Comparison of ENCODE assay signal across 12 mouse cellular contexts in the genomic region with DNA sequence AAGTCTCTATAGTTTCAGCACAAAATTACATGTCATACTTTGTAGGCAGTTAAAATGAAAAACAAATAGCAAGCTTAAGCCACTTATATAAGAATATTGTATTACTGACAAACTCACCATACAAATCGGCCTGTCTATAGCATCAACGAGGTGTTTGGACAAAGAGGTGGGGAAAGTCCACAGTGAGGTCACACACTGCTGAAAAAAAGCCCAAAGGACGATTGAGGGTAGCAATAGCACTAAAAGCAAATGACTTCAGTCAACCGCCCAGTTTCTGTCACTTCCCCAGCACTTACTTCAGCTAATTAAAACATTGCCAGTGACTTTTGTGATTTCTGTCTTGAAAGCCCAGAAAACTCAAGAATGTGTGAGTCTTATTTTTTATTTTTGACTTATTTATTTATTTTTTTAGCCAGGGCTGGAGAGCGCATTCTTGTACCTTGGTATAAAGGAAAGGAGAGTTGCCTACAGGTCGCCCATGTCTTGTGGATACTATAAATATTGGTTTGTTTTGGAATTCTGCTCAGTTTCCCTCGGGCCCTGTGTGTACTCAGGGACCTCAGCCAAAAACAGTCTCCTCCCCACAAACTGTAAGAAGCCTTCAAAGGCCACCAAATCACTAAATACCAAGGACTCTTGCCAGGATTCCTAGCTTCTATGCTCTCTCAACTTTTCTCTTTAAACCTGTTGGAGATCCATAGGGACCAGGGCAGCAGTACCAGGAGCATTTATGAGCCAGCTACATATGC.
DNase-seq lines count a peak whose midpoint lies in the region; ATAC-seq lines count a peak whose summit lies in the region.
"Had no signal": no experiment of that assay in that cellular context is flagged by ENCODE, and none has a peak within 500 bp of the region (broad histone marks: within the 10 kb centered on the region; RNA-seq: fewer than 3 reads in every experiment).

No protein-coding gene starts in this region.

- H3K9me3 ChIP-seq in heart, embryonic 15.5 days (replicated peaks), result no peaks in the 10 kb centered on the region
- H3K9me3 ChIP-seq: forebrain, embryonic 10.5 days had no signal

- H3K36me3 ChIP-seq in heart, embryonic 15.5 days, result no peaks in the 10 kb centered on the region
- H3K36me3 ChIP-seq: forebrain, embryonic 10.5 days had no signal

- peak; percentile 19 for DNase-seq in adrenal gland, postnatal 14 days
- DNase-seq in adrenal gland, postnatal 4 days (ENCODE audit: low spot score in 2 of 2), result no peak
- peak; percentile 38 for DNase-seq in 3134 (ENCODE audit: extremely low read depth, insufficient read length, low spot score)
- DNase-seq in kidney, postnatal 14 days, result peak; percentile 49
- no peak for DNase-seq in spleen, adult 18-20 months
- no peak for DNase-seq in layer of hippocampus, postnatal 10 days (ENCODE audit: low spot score in 2 of 2)
- no peak for DNase-seq in left cerebral cortex, adult 9 months (ENCODE audit: low spot score in 2 of 2)
- DNase-seq: gastrocnemius, postnatal 14 days had no signal

- 45% methylated on average over 7 of the region's 7 CpGs for WGBS in heart, embryonic 15.5 days

- no peak overlapping the region for H3K9ac ChIP-seq in heart, embryonic 15.5 days
- H3K9ac ChIP-seq: hindbrain, embryonic 14.5 days had no signal

- H3K4me1 ChIP-seq in heart, embryonic 15.5 days (replicated peaks), result no peaks in the 10 kb centered on the region
- H3K4me1 ChIP-seq: forebrain, embryonic 10.5 days had no signal

- no peak overlapping the region for H3K4me3 ChIP-seq in heart, embryonic 15.5 days
- H3K4me3 ChIP-seq: forebrain, embryonic 10.5 days had no signal

- H3K27ac ChIP-seq in heart, embryonic 15.5 days, result 0 out of 2 replicates have a peak overlapping the region, but pooled peaks have one; percentile 5
- H3K27ac ChIP-seq: forebrain, embryonic 10.5 days; hindbrain, embryonic 14.5 days had no signal

- H3K27me3 ChIP-seq in heart, embryonic 15.5 days, result no peaks in the 10 kb centered on the region
- H3K27me3 ChIP-seq: Patski had no signal

- H3K4me2 ChIP-seq in heart, embryonic 15.5 days, result no peak overlapping the region
- H3K4me2 ChIP-seq: hindbrain, embryonic 14.5 days had no signal

- ATAC-seq in heart, embryonic 15.5 days (replicated peaks; ENCODE audit: insufficient number of reproducible peaks, insufficient read depth, low FRiP score, low read depth), result no peak
- ATAC-seq: Patski had no signal

Comparison
In these comparisons a context has a peak if more than half of its experiments do, and no peak if none do; other contexts are left out.
1. DNase-seq: peak in adrenal gland, postnatal 14 days (single experiment), 3134 (single experiment) and kidney, postnatal 14 days (single experiment); none in adrenal gland, postnatal 4 days (0 of 2), spleen, adult 18-20 months (0 of 2), layer of hippocampus, postnatal 10 days (0 of 2) and left cerebral cortex, adult 9 months (0 of 2).